Mouse (Mus musculus): ENCODE data around the gene Alk.

The Alk gene

DNA sequence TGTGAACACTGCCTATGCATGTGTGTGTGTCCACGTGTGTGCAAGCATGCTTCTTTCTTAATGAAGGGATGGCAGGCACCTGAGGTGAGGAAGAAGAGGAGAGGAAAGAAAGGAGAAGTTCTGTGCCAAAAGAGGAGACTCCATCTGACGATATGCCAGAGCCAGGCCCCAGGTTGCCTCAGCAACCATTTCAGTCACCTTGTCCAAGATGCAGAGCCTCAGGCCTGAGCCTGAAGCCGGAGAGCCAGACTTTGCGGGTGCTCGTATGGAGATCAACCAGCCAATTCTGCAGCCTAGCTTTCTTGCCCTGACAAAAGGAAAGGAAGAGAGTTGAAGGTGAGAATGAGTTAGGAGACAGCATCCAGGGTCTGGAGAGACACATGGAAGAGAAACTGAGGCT is 566.1 kb downstream of the Alk start:
- no peak for DNase-seq (ENCODE audit: low read depth, low spot score)

DNA sequence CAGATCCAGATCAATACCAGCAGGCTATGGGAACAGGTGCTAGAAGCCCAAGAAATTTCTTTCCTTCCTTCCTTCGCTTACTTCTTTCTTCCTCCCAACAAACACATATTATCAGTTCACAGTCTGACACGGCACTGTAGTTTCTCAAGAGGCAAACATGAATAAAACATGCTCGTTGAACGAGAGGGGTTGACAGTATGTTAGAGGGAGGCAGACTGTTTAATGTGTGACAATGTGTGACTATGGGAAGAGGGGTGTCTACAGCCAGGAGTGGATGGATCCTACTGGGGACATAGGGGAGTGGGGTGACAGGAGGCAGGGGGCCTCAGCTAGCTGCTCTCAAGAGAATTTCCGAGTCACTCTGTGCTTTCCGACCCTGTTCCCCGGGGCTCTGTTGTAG is 573.8 kb downstream of the Alk start:
- no peak for DNase-seq (ENCODE audit: low read depth, low spot score)

GRCm38 (mm10) chr17:72023323-72023722 is 581.1 kb downstream of the Alk start:
- DNase-seq (ENCODE audit: low read depth, low spot score) = no peak

- DNase-seq (ENCODE audit: low read depth, low spot score) = no peak
These were observed 582.4 kb downstream of the Alk start for GRCm38 (mm10) chr17:72021733-72022669.

DNA sequence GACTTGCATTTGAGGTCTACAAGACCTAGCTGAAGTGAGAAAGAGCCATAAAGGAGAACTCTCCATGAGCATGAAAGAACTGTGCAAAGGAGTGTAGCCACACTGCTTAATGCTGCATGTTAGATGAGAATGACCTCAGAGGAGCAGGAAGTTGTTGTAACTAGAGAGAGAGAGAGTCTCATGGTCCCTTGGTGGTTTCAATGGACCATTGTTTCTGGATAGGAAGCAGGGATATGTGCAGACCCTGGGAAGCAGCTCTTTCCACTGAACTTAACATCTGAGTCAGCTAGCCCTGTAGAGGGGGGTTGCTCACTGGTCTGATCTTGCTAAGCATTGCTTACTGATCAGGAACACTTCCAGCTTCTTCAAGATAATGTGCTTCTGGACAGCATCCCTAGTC is 587.1 kb downstream of the Alk start:
- DNase-seq (ENCODE audit: low read depth, low spot score) = no peak

DNA sequence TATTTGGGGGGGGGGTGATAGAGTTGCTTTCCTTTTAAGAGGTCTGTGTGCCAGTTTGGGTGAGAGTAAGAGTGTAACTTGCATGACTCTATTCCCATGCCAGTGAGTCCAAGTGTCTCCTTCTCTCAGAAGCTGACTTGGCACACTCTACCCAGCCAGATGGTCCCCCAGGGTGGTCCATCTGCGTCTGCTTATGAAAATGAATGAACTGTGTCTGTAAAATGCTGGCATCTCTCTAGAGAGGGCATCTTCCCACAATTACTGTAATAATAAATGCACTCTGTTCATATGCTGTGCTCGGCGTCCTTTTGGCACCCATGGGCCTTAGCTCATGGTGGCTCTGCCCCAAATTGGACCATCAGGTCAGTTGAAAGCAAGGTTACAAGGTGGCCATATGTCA is 589.2 kb downstream of the Alk start:
- DNase-seq (ENCODE audit: low read depth, low spot score) = no peak

GRCm38 (mm10) chr17:72012775-72013174 is 591.7 kb downstream of the Alk start:
- DNase-seq (ENCODE audit: low read depth, low spot score) = no peak

DNA sequence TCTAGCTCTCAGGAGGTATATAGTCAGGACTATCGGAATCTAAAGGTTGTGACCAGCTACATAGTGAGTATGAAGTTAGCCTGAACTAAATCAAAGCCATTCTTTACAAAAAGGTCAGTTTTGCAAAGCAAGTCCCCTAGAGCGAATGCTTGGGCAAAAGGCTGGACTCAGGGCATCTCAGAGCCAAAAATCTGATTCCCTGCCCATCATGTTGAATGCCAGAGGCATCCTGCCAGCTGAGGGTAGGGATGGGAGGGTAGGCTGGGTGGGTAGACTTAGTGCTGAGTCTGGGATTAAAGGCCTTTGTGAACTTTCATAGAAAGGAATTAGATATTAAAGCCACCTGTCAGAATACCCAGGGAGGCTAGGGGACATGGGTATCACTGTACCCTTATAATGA is 594.6 kb downstream of the Alk start:
- DNase-seq (ENCODE audit: low read depth, low spot score) = no peak

DNA sequence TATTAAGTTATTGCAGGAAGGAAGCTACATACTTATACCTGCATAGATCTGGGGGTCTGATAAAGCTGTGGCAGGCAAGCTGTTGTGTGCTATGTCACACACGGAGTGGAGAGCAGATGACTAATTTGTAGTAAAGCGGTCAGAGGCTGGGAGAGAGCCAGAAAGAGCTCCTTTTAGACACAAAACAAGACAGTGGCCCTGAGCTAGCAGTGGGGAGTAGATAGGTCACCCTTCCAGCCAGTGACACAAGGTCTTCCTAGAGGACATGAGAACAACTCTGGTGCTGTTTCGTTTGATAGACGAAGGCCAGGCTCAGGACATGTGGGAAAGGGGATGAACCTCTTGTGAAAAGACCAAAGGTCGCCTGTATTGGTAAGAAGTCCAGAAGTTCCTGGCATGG is 596.0 kb downstream of the Alk start:
- no peak for DNase-seq (ENCODE audit: low read depth, low spot score)

DNA sequence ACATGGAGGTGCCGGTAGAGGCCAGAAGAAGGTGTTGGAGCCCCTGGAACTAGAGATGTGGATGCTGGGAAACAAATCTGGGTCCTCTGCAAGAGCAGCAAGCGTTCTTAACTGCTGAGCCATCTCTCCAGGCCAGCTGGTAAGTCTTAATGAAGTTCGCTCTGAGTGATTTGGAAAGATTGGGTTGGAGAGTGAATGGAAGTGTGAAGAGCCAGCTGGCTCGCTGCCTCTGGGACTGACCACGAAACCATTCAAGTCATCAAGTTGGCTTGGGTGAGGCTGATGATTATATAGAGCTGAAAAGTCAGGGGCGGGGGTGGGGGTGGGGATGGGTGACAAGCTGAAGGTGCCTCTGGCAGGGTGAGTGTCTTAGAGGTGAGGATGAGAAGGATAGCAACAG is 599.1 kb downstream of the Alk start:
- DNase-seq (ENCODE audit: low read depth, low spot score) = no peak

DNA sequence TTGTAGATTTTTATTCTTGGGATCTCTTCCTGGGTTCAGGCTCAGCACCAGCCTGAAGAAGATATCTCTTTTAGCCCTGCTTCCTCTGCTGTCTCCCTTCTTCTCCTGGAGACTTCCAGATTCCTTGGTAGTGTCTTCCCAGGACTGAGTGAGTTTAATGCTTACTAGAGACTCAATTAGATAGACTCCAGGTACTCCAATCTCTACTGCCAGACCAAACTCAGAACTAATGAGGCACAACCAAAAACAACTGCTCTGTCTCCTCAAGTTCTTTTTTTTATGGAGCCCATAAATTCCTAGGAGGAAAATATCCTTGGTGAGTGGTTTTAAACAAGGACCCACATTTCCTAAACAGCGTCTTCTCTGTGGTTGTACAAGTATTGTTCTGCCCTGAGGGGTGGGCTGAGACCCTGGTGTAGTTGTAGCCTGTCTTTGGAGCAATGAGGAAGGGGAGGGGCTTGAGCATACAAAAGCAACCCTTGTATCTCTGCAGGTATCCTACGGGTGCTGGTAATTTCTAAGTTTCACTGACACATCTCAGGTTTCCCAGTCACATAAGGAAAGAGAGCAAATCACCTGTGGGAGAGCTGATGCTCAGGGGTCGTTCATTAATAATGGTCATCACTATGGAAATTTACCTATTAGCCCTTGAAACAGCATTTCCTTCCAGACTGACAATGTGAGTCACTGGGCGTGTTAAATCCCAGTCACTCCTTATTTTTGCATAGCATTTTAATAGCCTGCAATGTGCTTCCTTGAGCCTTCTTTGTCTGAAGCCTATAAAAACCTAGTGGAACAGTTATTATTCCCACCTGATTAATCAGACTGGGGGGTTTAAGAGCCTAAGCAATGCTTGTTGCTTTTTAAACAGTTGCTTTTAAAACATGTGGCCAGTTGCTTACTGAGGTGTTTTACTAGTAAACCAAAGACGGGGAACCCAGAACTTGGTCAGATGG is 604.6 kb downstream of the Alk start:
- DNase-seq (ENCODE audit: low read depth, low spot score) = no peak

GRCm38 (mm10) chr17:71997680-71998079 is 606.7 kb downstream of the Alk start:
- DNase-seq (ENCODE audit: low read depth, low spot score) = no peak

GRCm38 (mm10) chr17:71995539-71995938 is 608.9 kb downstream of the Alk start:
- DNase-seq (ENCODE audit: low read depth, low spot score) = no peak

DNA sequence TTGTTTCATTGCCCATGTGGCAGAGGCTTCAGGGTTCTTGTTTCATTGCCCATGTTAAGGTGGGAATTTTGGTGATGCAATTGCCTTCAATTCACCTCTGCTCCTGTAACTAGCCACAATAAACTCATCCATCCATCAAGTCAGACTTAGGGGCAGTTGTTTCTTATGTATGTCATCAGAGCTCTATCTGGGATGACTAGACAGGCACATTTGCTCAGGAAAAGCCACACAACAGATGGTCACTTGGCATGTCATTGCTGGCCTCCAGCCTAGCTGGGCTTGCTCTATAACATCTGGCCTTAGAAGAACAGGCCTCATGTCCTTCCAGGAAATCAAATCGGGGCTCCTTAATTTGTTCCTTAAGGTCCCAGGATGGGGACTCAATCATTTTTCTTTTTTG is 610.3 kb downstream of the Alk start:
- DNase-seq (ENCODE audit: low read depth, low spot score) = no peak

DNA sequence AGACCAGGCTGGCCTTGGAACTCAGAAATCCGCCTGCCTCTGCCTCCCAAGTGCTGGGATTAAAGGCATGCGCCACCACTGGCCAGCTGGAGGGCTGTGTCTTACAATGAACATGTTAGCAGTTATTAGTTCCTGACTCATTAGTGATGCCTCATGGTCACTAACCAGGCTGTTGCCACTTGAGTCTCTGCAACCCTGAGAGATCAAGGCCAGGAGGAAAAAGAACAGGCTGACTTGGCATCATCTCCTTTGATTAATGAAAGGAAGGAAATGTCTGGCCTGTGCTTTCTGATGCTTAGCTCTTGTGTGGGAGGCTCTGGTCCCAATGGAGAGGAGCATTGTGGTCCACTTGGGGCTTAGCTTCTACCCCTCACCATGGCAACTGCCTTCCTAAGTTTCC is 611.4 kb downstream of the Alk start:
- DNase-seq (ENCODE audit: low read depth, low spot score) = no peak

DNA sequence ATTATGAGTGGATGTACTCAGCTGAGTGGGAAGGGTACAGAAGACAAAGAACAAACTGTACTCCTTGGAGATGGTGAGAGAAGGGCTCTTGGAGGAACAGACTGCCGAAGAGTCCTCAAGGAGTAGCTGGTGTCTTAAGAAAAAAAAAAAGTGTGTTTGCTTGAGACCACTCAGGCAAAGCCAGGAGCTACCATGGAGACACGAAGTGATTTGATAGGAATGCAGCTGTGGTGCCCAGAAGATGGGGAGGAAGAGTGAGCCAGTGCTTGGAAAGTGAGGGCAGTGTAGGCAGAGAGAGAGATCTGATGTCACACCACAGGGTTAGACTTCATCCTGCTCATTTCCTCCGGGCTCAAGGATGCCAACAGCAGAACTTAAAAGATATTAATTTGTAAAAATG is 613.2 kb downstream of the Alk start:
- DNase-seq (ENCODE audit: low read depth, low spot score) = no peak

DNA sequence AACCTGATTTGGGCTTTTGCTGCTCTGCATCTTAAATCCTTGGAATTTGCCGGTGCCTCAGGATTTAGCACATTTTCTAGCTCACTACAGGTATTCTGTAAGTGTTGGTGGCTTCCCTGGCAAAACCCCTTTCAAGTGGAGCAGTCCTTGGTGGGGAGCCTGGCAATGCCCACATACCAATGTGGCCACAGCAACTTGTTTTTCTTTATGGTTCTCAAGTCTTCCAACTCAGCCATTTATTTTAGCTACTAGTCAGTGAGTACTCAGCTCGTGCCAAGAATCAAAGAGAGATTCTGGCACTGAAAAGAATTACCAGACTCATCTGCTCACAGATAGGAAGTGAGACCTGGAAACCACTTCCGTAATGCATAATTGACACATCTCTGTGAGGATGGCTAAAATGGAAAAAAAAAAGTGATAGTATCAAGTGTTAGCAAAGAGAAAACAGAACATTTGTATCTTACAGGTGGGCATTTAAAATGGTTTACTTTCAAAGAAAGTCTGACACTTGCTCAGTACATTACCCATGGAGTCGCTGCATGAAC is 614.2 kb downstream of the Alk start:
- peak; percentile 37 for DNase-seq (ENCODE audit: low read depth, low spot score)

DNA sequence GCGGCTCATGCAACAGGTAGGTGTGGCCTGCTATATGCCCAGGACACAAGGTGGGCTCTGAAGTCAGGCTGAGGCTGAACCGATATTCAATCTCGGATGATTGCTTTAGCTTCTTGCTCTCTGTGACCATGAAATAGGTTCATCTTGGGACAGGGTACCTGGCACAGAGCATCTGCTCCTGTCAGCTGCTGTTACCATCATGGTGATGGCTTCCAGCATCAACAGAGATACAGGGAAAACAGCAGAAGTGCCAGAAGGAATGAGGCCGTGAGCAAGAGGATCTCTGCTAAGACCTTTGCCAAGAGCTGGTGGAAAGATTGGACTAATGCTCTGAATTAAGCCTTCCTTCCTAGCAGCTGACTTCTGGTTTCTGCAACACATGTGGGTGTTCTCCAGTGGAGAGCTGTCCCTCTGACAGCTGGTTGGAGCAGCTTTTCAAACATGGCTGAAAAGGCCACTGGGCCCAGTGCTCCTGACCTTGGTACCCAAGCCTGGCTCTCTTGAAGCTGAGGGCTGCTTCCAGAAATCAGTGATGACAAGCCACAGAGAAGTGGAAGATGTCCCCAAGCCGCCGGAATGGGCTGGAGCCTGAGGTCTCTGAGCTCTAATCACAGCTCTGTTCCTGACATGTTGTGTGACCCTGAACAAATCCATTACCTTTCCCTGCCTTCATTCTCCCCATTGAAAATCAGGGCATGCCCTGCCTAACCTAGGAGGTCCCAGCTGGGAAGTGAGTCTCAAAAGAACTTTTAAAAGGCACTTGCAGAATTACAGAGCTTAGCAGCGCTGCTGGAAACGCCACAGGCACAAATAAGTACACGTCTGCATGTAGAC is 615.5 kb downstream of the Alk start:
- no peak for DNase-seq (ENCODE audit: low read depth, low spot score)

DNA sequence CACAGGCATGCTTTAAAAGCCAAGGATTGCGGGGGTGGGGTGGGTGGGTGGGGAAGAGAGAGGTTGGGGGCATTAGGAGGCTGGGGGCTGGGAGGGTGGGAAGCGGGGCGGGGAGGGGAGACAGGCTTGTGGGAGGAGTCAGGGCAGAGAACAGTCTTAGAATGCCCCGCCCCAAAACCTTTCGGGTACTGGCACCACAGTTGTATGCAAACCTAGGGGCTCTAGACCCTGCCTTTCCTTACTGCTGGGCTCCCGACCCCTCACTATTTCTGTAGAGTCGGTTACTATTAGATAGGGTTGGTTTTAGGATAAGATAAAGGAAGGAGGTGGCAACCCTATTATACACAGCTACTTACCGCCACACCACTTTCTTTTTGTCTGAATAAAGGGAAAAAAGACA is 617.4 kb downstream of the Alk start:
- no peak for DNase-seq (ENCODE audit: low read depth, low spot score)

GRCm38 (mm10) chr17:71986456-71986855 is 618.0 kb downstream of the Alk start:
- peak; percentile 42 for DNase-seq (ENCODE audit: low read depth, low spot score)

DNA sequence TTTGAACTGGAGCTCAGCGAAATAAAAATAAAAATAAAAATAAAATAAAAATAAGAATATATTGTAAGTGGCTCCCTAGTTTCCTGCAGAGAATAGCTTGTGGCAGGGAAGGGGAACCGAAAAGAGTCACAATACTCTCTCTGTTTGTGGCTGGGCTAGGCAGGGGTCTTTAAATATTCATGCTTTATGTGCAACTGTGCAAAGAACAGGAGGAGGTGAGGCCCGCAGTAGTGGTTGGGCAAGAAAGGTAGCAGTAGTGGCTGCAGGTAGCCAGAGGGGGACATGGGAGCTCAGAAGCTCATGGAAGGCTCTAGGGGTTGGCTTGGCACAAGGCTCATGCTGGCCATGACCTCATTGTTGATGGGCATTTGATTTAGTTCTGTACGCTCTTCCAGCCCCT is 623.2 kb downstream of the Alk start:
- no peak for DNase-seq (ENCODE audit: low read depth, low spot score)
